Mouse (Mus musculus): ENCODE data around the gene Cd247. TPM values are rescaled to one million over a fixed set of nuclear protein-coding genes. Genes with fewer than 3 reads are reported as not detected.

Gene Cd247
- total and polyA plus RNA-seq, 2 experiments from 2014 or later: 0.41 TPM; not detected in 1

- no peak for TF ChIP-seq EP300 (IDR thresholded peaks at IDR 0.05; ENCODE audit: low read depth)
- no peak for TF ChIP-seq CTCF (IDR thresholded peaks at IDR 0.05; ENCODE audit: low read depth)
- 0 out of 2 replicates have a peak, but pooled peaks have one; percentile 19 for ATAC-seq (ENCODE audit: insufficient read depth, low read depth)
- Histone ChIP-seq H3K4me2 (ENCODE audit: low read depth, low read length) (peak overlapping the region; percentile 60), H3K4me3 (ENCODE audit: low read depth, low read length) (peak overlapping the region; percentile 42), H3K9me3 (replicated peaks; ENCODE audit: control insufficient read depth, low read length) (no peaks in the 10 kb centered on the region), H3K27me3 (ENCODE audit: control insufficient read depth, insufficient read depth, low read length) (peaks cover 5% of the 10 kb centered on the region; the same call in 1 of the 2 replicates), H3K9ac (replicated peaks; ENCODE audit: low read depth, low read length) (0 out of 2 replicates have a peak overlapping the region, but pooled peaks have one; percentile 32), H3K36me3 (replicated peaks; ENCODE audit: control insufficient read depth, insufficient read depth, low read length) (no peaks in the 10 kb centered on the region), H3K4me1 (ENCODE audit: control insufficient read depth, insufficient read depth) (peaks cover 35% of the 10 kb centered on the region), H3K27ac (ENCODE audit: low read depth) (no peak overlapping the region)
- 15% methylated on average over 31 of the region's 31 CpGs for WGBS
- DNase-seq (ENCODE audit: low spot score): no peak
Observed at GRCm38 (mm10) chr1:165840548-165841230, 52.2 kb downstream of the Cd247 start.

GRCm38 (mm10) chr1:165842170-165842569 is 53.7 kb downstream of the Cd247 start:
- 88% methylated on average over 7 of the region's 7 CpGs for WGBS
- no peaks in the 10 kb centered on the region for H3K9me3 ChIP-seq (replicated peaks; ENCODE audit: control insufficient read depth, low read length)
- no peak for DNase-seq (ENCODE audit: low spot score)
- no peak overlapping the region for H3K4me3 ChIP-seq (ENCODE audit: low read depth, low read length)
- H3K27ac ChIP-seq (ENCODE audit: low read depth): no peak overlapping the region
- no peak overlapping the region for H3K9ac ChIP-seq (replicated peaks; ENCODE audit: low read depth, low read length)
- no peak for ATAC-seq (ENCODE audit: insufficient read depth, low read depth)
- TF ChIP-seq CTCF (IDR thresholded peaks at IDR 0.05; ENCODE audit: low read depth) (no peak), EP300 (IDR thresholded peaks at IDR 0.05; ENCODE audit: low read depth) (no peak)
- H3K27me3 ChIP-seq (ENCODE audit: control insufficient read depth, insufficient read depth, low read length): peaks cover 16% of the 10 kb centered on the region
- no peaks in the 10 kb centered on the region for H3K36me3 ChIP-seq (replicated peaks; ENCODE audit: control insufficient read depth, insufficient read depth, low read length)
- no peak overlapping the region for H3K4me2 ChIP-seq (ENCODE audit: low read depth, low read length)
- H3K4me1 ChIP-seq (ENCODE audit: control insufficient read depth, insufficient read depth): peaks cover 22% of the 10 kb centered on the region

GRCm38 (mm10) chr1:165843586-165843985 is 55.1 kb downstream of the Cd247 start:
- WGBS: 73% methylated on average over 3 of the region's 3 CpGs

GRCm38 (mm10) chr1:165844466-165844951 is 56.0 kb downstream of the Cd247 start:
- Histone ChIP-seq H3K36me3 (replicated peaks; ENCODE audit: control insufficient read depth, insufficient read depth, low read length) (no peaks in the 10 kb centered on the region), H3K4me3 (ENCODE audit: low read depth, low read length) (peak overlapping the region; percentile 72), H3K27ac (ENCODE audit: low read depth) (peak overlapping the region; percentile 28; the same call in 1 of the 2 replicates), H3K9ac (replicated peaks; ENCODE audit: low read depth, low read length) (peak overlapping the region; percentile 63), H3K4me2 (ENCODE audit: low read depth, low read length) (peak overlapping the region; percentile 100), H3K27me3 (ENCODE audit: control insufficient read depth, insufficient read depth, low read length) (peaks cover 16% of the 10 kb centered on the region), H3K9me3 (replicated peaks; ENCODE audit: control insufficient read depth, low read length) (no peaks in the 10 kb centered on the region), H3K4me1 (ENCODE audit: control insufficient read depth, insufficient read depth) (peaks cover 15% of the 10 kb centered on the region)
- no peak for DNase-seq (ENCODE audit: low spot score)
- ATAC-seq (ENCODE audit: insufficient read depth, low read depth): peak; percentile 25; the same call in 1 of the 2 replicates
- WGBS: 5% methylated on average over 17 of the region's 20 CpGs
- TF ChIP-seq CTCF (IDR thresholded peaks at IDR 0.05; ENCODE audit: low read depth): no peak
- TF ChIP-seq EP300 (IDR thresholded peaks at IDR 0.05; ENCODE audit: low read depth): no peak

More at GRCm38 (mm10) chr1:165843586-165843985, 55.1 kb downstream of the Cd247 start:
- DNase-seq (ENCODE audit: low spot score) (no peak), ATAC-seq (ENCODE audit: insufficient read depth, low read depth) (no peak)
- Histone ChIP-seq H3K36me3 (replicated peaks; ENCODE audit: control insufficient read depth, insufficient read depth, low read length) (no peaks in the 10 kb centered on the region), H3K27ac (ENCODE audit: low read depth) (no peak overlapping the region), H3K27me3 (ENCODE audit: control insufficient read depth, insufficient read depth, low read length) (peaks cover 16% of the 10 kb centered on the region), H3K9ac (replicated peaks; ENCODE audit: low read depth, low read length) (no peak overlapping the region), H3K4me3 (ENCODE audit: low read depth, low read length) (no peak overlapping the region), H3K9me3 (replicated peaks; ENCODE audit: control insufficient read depth, low read length) (no peaks in the 10 kb centered on the region), H3K4me2 (ENCODE audit: low read depth, low read length) (no peak overlapping the region), H3K4me1 (ENCODE audit: control insufficient read depth, insufficient read depth) (peaks cover 12% of the 10 kb centered on the region)
- no peak for TF ChIP-seq CTCF (IDR thresholded peaks at IDR 0.05; ENCODE audit: low read depth)
- TF ChIP-seq EP300 (IDR thresholded peaks at IDR 0.05; ENCODE audit: low read depth): no peak

- Histone ChIP-seq H3K9ac (replicated peaks; ENCODE audit: low read depth, low read length) (peak overlapping the region; percentile 63), H3K4me2 (ENCODE audit: low read depth, low read length) (peak overlapping the region; percentile 100), H3K36me3 (replicated peaks; ENCODE audit: control insufficient read depth, insufficient read depth, low read length) (no peaks in the 10 kb centered on the region), H3K27ac (ENCODE audit: low read depth) (peak overlapping the region; percentile 28; the same call in 1 of the 2 replicates), H3K4me1 (ENCODE audit: control insufficient read depth, insufficient read depth) (peaks cover 20% of the 10 kb centered on the region), H3K4me3 (ENCODE audit: low read depth, low read length) (peak overlapping the region; percentile 72), H3K27me3 (ENCODE audit: control insufficient read depth, insufficient read depth, low read length) (peaks cover 15% of the 10 kb centered on the region), H3K9me3 (replicated peaks; ENCODE audit: control insufficient read depth, low read length) (no peaks in the 10 kb centered on the region)
- no peak for TF ChIP-seq CTCF (IDR thresholded peaks at IDR 0.05; ENCODE audit: low read depth)
- no peak for TF ChIP-seq EP300 (IDR thresholded peaks at IDR 0.05; ENCODE audit: low read depth)
- DNase-seq (ENCODE audit: low spot score) (no peak), ATAC-seq (ENCODE audit: insufficient read depth, low read depth) (peak; percentile 34; the same call in 1 of the 2 replicates)
- 0% methylated on average over 22 of the region's 26 CpGs for WGBS
Observed at GRCm38 (mm10) chr1:165844956-165845355, 56.5 kb downstream of the Cd247 start.

All from heart, postnatal 0 days (tissue).